Mouse (Mus musculus) CH12.LX (cell line): Measurements from ENCODE around the gene Rnf144b. TPM values are rescaled to one million over a fixed set of nuclear protein-coding genes. Genes with fewer than 3 reads are reported as not detected.

ENCODE experiments used
- DNase-seq: peaks from one replicate; pipeline ENCODE4 v3.0.0-alpha.2; 2013; ENCODE audit errors: extremely low read depth
- H3K27ac ChIP-seq: 2 replicates; pipeline ENCODE4 v1.5.1; 2012; ENCODE audit warnings: low read depth, mild to moderate bottlenecking, control low read depth, moderate library complexity; ENCODE audit not compliant: insufficient read depth
- H3K27me3 ChIP-seq: replicated peaks from 2 replicates; pipeline ENCODE3; 2012; ENCODE audit warnings: inconsistent platforms
- H3K36me3 ChIP-seq, 2 experiments: replicated peaks in 1 of 2; 2 replicates each; pipeline versions ENCODE3 to v1.6.1; 2012; ENCODE audit warnings: inconsistent platforms in 1 of 2, low read length in 1 of 2, mild to moderate bottlenecking in 1 of 2, mixed read lengths in 1 of 2, moderate library complexity in 1 of 2; ENCODE audit not compliant: control insufficient read depth in 1 of 2, insufficient read depth in 1 of 2
- H3K4me1 ChIP-seq, 2 experiments: 2 replicates each; pipeline ENCODE4 v1.6.1; 2012; ENCODE audit warnings: inconsistent platforms in 1 of 2, moderate library complexity in 1 of 2; ENCODE audit not compliant: insufficient read depth in 2 of 2, control insufficient read depth in 1 of 2
- H3K4me2 ChIP-seq: 2 replicates; pipeline ENCODE4 v1.6.1; 2012; ENCODE audit warnings: low read depth, mild to moderate bottlenecking, control low read depth; ENCODE audit not compliant: poor library complexity, insufficient read depth, severe bottlenecking
- H3K4me3 ChIP-seq, 3 experiments: fragments of 150-350 bp in 1 of 3; sonication (generic) in 1 of 3; replicated peaks in 1 of 3; 2 replicates each; pipeline versions ENCODE3 to v1.5.1; 2011 to 2012; ENCODE audit warnings: low read depth in 2 of 3, low read length in 2 of 3, mild to moderate bottlenecking in 2 of 3, moderate library complexity in 2 of 3, control low read depth in 1 of 3, improper control_type of control experiment in 1 of 3, inconsistent platforms in 1 of 3, mixed read lengths in 1 of 3; ENCODE audit not compliant: poor library complexity in 1 of 3
- H3K79me2 ChIP-seq: replicated peaks from 2 replicates; pipeline ENCODE4 v1.6.1; 2012; ENCODE audit warnings: mild to moderate bottlenecking, moderate library complexity; ENCODE audit not compliant: control insufficient read depth, poor library complexity, insufficient read depth, severe bottlenecking; ENCODE audit errors: extremely low read depth
- H3K9ac ChIP-seq: 2 replicates; pipeline ENCODE4 v1.6.1; 2012; ENCODE audit warnings: low read depth, mild to moderate bottlenecking, control low read depth, moderate library complexity; ENCODE audit not compliant: insufficient read depth
- H3K9me3 ChIP-seq: replicated peaks from 2 replicates; pipeline ENCODE3; 2012; ENCODE audit warnings: low read length, inconsistent platforms, mixed read lengths
- ELF1 ChIP-seq: IDR thresholded peaks from 2 replicates; pipeline ENCODE4 v1.6.1; 2014; ENCODE audit warnings: low read depth, mild to moderate bottlenecking, inconsistent platforms, low read length, improper control_type of control experiment
- EP300 ChIP-seq: IDR thresholded peaks from 2 replicates; pipeline ENCODE4 v1.6.1; 2011; ENCODE audit warnings: low read length, improper control_type of control experiment
- ETS1 ChIP-seq: conservative IDR thresholded peaks from 2 replicates; pipeline ENCODE4 v1.6.1; 2012; ENCODE audit warnings: low read depth, mild to moderate bottlenecking, inconsistent platforms, low read length, improper control_type of control experiment, moderate library complexity
- GABPA ChIP-seq: IDR thresholded peaks from 2 replicates; pipeline ENCODE4 v1.6.1; 2012; ENCODE audit warnings: low read depth, low read length, improper control_type of control experiment, inconsistent platforms; ENCODE audit not compliant: insufficient replicate concordance
- IRF4 ChIP-seq: IDR thresholded peaks from 2 replicates; pipeline ENCODE4 v1.6.1; 2014; ENCODE audit warnings: low read depth, mild to moderate bottlenecking, inconsistent platforms, low read length, improper control_type of control experiment
- MAX ChIP-seq: IDR thresholded peaks from 2 replicates; pipeline ENCODE4 v1.6.1; 2011; ENCODE audit warnings: low read length, improper control_type of control experiment
- MAZ ChIP-seq: IDR thresholded peaks from 2 replicates; pipeline ENCODE4 v1.6.1; 2012; ENCODE audit warnings: low read depth, mild to moderate bottlenecking, inconsistent platforms, low read length, improper control_type of control experiment, moderate library complexity
- MEF2A ChIP-seq: IDR thresholded peaks from 2 replicates; pipeline ENCODE4 v1.6.1; 2014; ENCODE audit warnings: low read depth, mild to moderate bottlenecking, inconsistent platforms, low read length, improper control_type of control experiment, borderline replicate concordance
- NELFE ChIP-seq: IDR thresholded peaks from 2 replicates; pipeline ENCODE4 v1.6.1; 2011; ENCODE audit warnings: low read depth, low read length, improper control_type of control experiment
- POLR2A ChIP-seq: IDR thresholded peaks from 2 replicates; pipeline ENCODE4 v1.6.1; 2011; ENCODE audit warnings: low read depth, mild to moderate bottlenecking, improper control_type of control experiment, low read length
- RAD21 ChIP-seq: IDR thresholded peaks from 2 replicates; pipeline ENCODE4 v1.6.1; 2011; ENCODE audit warnings: low read depth, mild to moderate bottlenecking, low read length, improper control_type of control experiment, moderate library complexity
- USF1 ChIP-seq: IDR thresholded peaks from 2 replicates; pipeline ENCODE4 v1.6.1; 2014; ENCODE audit warnings: low read depth, mild to moderate bottlenecking, inconsistent platforms, low read length, improper control_type of control experiment
- dilution Hi-C: fragments of 300-500 bp; cut with MboI; formaldehyde crosslinking; loops from 2 replicates; pipeline ENCODE4 v1.14.3; 2020; ENCODE audit warnings: low sequenced_read_pairs; ENCODE audit not compliant: extremely low pct_unique_long_range_greater_than_20kb, extremely low pct_ligation_motif_present
- in situ Hi-C: fragments of 300-500 bp; cut with MboI; formaldehyde crosslinking; loops from 3 replicates; pipeline ENCODE4 v1.14.3; 2019; ENCODE audit warnings: low sequenced_read_pairs, low pct_ligation_motif_present, low pct_unique_long_range_greater_than_20kb, mixed read lengths
- polyA plus RNA-seq: library from polyadenylated mRNA; unstranded; fragments of >175 nt; gene quantifications from 2 replicates; pipeline ENCODE4 v1.2.1, GENCODE M21; 2012; ENCODE audit warnings: low read depth; ENCODE audit not compliant: insufficient read length
- total RNA-seq, 2 experiments: library from RNA; depleted of rRNA; stranded (reverse); fragments of 300-350 nt in 1 of 2; fragments of >200 nt in 1 of 2; gene quantifications; 2 replicates each; pipeline ENCODE4 v1.2.3; 2012 to 2014

Gene Rnf144b
- total and polyA plus RNA-seq, 3 experiments, result not detected

GRCm38 (mm10) chr13:47259297-47259696, 136.8 kb downstream of the Rnf144b start:
- Histone ChIP-seq H3K4me2 (no peak overlapping the region), H3K9ac (no peak overlapping the region), H3K36me3 (no peaks in the 10 kb centered on the region), H3K9me3 (no peaks in the 10 kb centered on the region), H3K4me1 (no peaks in the 10 kb centered on the region), H3K27me3 (peaks cover 2% of the 10 kb centered on the region), H3K4me3 (no peak overlapping the region), H3K27ac (no peak overlapping the region), H3K79me2 (no peaks in the 10 kb centered on the region)
- DNase-seq, result no peak
- in situ Hi-C loops (no loop called here), dilution Hi-C loops (no loop called here)
- TF ChIP-seq RAD21 (no peak), IRF4 (no peak)

DNA sequence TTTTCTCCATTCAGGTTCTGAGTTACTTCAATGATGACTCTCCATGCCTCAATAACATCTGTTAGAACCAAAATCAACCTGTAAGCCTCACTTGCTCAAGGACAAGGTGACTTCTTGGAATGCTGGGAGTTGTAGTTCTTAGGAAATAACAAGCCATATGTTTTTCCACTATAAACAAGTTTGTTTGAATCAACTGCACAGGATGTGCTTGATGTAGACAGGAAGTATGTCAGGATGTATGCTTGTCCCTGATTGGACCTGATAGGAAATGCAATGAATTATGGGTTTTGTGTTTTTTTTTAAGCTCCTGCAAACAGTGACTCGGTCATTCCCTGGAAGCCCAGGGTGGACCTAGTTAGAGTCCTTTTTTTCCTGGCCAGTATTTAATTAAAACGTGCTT, 139.5 kb downstream of the Rnf144b start:
- Histone ChIP-seq H3K27me3 (peaks cover 2% of the 10 kb centered on the region), H3K4me1 (no peaks in the 10 kb centered on the region), H3K4me2 (no peak overlapping the region), H3K79me2 (no peaks in the 10 kb centered on the region), H3K9ac (no peak overlapping the region), H3K4me3 (no peak overlapping the region), H3K9me3 (no peaks in the 10 kb centered on the region), H3K36me3 (no peaks in the 10 kb centered on the region), H3K27ac (no peak overlapping the region)
- no peak for DNase-seq
- TF ChIP-seq ETS1 (no peak), NELFE (no peak), EP300 (no peak), MAX (no peak), MAZ (no peak), RAD21 (no peak), POLR2A (no peak), ELF1 (no peak), USF1 (no peak), MEF2A (no peak)
- dilution Hi-C loops, result no loop called here
- in situ Hi-C loops, result no loop called here

- Histone ChIP-seq H3K36me3 (no peaks in the 10 kb centered on the region), H3K4me3 (no peak overlapping the region), H3K9me3 (peaks cover 5% of the 10 kb centered on the region), H3K9ac (no peak overlapping the region), H3K4me2 (no peak overlapping the region), H3K79me2 (no peaks in the 10 kb centered on the region), H3K27me3 (peaks cover 2% of the 10 kb centered on the region), H3K4me1 (no peaks in the 10 kb centered on the region), H3K27ac (no peak overlapping the region)
- no peak for TF ChIP-seq GABPA
- DNase-seq, result no peak
- dilution Hi-C loops (no loop called here), in situ Hi-C loops (no loop called here)
Measured at GRCm38 (mm10) chr13:47264382-47264781, 141.9 kb downstream of the Rnf144b start.
